Mouse (Mus musculus) skeletal muscle tissue, adult 2 months (tissue): ENCODE measurements around the gene Cdc42.

Experiments
- DNase-seq: peaks from one replicate; pipeline ENCODE4 v3.0.0-alpha.2; 2012; ENCODE audit warnings: low read depth, low spot score

Cdc42 gene

DNA sequence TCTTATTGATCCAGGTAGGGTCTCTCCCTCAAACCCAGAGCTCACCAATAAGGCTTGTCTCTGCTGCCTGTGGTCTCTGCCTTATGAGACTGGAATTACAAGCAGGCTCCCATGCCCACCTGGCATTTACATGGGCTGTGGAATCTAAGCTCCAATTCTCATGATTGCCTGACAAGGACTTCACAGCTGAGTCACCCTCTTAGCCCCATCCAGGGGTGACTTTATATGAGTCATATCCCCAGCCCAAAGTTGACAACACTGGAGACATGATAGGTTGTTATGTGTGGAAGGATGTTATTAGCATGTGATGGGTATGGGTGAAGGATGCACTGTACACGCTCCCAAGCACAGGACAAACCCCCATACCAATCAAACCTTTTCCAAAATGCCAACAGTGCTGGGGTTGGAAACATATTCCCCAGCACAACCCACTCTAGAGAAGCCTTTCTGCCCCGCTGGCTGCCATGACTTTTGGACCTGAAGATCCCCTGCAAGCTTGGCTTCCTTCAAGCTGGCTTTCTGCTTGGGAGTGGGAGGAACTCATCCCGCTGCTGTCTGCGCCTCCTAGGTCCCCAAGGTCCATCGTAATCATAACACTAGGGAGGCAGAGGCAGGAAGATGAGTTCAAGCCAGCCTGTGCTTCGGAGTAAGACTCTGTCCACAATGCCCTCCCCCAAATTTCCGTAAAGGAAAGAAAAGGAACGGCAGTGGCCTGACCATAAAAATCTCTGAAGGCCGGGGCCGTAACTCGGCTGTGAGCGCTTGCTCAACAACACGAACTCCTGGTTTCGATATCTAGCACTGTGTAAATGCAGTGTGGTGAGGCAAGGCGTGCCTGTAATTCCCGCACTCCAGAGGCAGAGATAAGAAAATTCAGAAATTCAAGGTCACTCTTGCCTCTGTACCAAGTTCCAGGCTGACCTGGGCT, 14.3 kb upstream of the Cdc42 start:
- no peak for DNase-seq

DNA sequence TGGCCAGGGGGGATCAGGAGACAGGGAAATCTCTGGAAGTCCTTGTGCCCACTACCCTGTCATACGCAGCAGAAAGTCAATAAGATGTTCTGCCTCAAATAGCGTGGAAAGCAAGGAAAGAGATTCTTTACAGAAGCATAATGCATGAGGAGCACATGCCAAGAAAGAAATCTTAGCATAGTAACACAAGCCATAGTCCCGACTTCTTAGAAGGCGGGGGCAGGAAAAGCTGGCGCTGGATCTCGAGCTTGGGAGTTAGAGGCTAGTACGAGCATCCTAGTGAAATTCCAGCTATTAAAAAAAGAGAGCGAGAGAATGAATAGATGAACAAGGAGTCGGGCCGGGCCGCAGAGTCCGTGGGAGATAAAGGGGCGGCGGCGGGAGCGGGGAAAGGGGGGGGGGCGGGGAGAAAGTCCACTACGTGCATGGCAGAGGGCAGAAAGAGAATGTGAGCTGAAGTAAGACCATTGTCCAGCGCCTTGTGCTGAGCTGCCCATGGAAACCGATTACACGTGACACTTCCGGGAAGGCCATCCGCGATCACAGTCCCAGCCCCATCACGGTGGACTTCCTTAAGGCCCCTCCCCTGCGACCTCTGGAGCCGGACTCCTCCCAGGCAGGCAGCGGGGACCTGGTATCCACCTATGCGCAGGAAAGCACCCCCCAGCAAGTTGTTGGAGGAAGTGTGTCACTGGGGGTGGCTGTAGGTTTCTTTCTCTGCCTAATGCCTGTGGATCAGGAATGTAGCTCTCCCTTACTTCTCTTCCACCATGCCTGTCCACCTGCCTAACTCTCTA, 12.6 kb upstream of the Cdc42 start:
- no peak for DNase-seq

DNA sequence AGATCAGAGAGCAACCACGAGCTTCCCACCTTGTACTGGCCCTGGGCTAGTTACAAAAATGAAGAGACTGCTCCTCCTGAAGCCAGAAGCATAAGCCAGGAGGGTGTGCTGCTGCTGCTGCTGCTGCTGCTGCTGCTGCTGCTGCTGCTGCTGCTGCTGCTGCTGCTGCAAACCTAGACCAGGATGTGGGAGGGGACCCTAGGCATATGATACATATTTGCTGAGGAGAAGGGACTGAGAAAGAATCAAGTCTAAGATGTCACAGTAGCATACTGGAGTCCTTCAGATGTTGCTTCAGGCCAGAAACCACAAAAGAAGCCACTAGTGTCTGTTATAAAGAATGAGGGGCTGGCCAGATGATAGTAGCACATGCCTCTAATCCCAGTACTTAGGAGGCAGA, 10.7 kb upstream of the Cdc42 start:
- DNase-seq = no peak

DNA sequence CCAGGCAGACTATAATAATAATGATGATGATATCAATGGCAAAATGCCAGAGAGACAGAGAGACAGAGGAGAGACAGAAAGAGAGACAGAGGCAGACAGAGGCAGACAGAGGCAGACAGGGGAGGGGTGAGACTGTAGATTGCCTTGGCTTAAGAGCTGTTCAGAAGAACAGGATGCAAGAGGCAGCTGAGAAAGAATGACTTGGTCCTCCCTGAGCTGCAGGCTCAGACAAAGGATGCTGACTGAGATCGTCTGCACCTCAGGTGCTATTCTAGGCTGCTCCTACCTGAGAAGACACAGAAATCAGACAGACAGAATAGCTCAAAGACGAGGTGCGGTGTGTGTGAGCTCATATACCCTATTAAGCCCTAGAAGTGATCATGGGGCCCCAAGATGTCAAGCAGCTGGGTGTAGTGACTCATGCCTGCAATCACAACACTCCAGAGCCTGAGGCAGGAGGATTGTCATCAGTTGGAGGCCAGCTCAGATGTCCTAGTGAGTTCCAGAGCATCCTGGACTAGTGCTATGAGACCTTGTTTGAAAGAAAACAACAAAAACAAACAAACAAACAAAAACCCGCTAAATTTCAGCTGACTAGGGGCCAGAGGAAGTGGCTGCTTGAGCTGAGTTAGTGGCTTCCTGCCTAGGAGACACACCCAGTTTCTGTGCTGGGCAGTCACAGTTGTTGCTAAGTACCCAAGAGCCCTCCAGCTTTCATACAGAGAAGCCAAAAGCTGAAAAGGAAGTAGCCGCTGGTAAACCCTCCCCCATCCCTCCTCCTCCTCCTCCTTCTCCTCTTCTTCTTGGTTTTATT, 10.0 kb upstream of the Cdc42 start:
- DNase-seq = peak; percentile 78

DNA sequence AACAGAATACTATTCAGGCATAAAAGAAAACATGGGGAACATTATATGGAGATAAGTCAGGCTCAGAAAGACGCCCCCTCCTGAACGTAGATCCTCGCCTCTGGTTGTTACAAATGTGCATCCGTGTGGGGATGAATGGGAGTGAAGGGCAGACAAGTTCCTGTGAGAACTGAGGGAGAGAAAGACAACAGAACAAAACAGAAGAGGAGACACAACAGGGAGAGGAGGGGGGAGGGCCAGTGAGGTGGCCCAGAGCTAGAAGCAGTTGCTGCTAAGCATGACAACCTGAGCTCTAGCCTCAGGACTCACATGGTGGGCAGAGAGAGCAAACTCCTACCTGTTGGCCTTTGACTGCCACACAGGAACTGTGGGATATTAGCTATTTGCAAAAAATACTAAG, 8.6 kb upstream of the Cdc42 start:
- DNase-seq = no peak

DNA sequence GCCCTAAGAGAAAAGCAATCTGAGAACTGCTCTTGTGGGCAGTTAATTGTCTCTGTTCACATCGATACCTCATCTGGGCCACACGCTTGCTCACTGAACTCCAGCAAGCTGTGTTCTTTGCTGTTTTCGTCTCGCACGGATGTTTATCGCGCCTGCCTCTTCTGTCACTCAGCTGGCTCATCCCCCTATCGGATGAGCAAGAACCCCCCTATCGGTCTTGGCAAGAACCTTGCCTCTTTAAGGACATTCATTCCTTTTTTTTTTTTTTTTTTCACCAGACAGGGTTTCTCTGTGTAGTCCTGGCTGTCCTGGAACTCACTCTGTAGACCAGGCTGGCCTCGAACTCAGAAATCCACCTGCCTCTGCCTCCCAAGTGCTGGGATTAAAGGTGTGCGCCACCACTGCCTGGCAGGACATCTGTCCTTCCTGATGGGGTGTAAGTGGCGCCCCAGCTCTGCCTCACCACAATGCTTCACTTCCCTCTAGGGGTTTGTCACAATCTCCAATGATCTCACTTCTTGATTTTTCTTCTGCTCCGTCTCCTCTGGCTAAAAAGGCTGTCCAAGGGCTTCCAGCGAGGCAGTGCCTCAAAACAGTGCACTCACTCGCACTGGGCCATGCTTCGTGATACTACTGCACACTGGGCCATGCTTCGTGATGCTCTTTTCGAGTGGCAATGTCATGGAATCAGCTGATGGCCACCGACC, 8.0 kb upstream of the Cdc42 start:
- DNase-seq = no peak

DNA sequence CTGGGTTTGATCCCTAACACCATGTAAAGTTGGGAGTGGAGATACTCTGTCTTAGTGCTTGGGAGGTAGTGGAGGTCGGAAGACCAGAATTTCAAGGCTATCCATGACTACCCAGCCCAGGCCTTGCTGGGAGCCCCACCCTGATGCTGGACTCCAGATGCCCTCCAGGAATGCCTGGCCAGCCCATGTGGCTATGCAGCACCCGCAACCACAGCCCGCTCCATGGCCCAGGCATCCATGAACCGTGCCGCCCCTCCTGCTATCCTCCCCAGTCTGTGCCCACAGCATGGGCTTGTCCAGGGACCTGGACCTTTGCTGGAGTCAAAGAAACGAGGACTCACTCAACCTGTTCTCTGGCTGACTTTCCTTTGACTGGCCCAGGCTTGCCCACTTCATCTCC, 7.3 kb upstream of the Cdc42 start:
- DNase-seq = no peak

DNA sequence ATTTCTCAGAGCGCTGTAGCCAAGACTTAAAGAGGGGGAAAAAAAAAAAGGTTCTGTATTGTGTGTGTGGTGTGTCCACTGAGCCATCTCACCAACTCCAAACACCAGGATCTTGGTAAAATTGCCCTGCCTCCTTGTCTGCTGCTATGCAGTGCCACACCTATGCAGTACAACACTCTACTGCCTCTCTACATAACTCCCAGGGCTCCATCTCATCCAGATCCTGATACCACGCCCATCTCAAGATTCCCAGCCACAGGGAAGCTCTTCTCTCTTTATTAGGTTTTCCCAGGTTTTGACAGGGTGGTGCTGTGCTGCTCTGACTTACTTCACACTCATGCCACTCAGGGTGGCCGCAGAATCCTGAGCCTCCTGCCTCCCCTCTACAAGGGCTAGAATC, 3.5 kb upstream of the Cdc42 start:
- DNase-seq = no peak

DNA sequence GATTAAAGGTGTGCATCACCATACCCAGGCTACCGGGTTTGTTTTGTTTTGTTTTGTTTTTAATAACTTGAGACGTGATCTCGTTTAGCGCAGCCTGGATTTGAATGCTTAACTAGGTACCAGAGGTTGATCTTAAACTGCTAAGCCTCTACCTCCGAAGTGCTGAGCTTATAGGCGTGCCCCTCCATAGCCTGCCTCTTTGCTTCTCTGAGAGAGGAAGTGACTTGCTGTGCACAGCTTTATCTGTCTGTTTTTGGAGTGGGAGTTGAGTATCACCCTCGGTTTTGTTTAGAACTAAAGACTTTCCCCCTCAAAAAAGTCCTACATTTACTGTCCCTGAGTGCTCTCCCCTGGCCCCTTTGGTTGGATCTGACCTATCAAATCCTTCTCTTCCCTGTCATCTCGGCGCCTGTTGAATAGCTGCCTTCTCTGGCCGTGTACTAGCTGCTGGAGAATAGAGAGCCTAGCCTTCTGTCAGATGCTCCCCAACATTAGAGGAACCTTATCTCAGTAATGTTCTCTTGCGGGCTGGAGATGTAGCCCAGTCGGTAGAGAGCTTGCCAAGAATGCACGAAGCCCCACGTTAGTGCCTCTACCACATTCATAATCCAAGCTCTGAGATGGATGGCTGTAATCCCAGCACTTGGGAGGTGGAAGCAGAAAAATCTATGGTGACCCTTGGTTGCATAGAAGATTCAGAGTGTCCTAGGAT, 927 bp upstream of the Cdc42 start:
- no peak for DNase-seq

DNA sequence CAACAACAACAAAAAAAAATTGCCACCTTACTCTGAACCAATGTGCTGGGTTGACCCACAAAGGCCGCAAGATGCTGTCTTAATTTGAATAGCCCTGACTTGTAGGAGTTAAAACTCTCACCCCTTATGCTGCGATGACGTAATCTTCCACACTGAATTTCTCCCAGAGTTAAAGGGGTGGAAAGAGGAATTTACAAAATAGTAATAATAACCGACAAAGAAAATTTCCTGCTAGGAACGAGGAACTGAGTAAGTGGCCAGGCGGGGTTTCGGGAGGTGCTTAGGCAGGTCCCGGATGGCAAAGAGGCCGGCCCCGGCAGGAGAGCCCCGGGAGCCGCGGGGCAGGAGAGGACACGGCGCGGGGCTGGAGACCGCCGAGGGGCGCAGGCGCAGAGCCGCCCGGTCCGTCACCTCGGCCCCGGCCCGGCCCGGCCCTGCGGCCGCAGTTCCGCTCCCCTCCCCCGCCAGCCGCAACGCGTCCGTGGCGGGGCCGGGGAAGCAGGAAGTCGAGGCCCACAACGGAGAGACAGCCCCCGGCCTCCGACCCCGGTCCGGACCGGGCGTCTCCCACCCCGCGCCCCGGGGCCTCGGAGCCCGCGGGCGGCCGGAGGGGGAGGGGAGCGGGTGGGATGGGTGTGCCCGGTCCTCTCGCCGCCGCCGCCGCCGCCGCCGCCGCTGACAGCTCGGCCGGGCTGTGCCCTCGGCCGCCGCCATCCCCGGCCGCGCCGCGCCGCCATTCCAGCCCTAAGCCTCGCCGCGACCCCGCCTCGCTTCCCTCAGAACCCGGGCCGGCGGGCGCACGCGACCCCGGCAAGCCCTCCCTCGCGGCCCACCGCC, 628 bp downstream of the Cdc42 start:
- peak; percentile 63 for DNase-seq

DNA sequence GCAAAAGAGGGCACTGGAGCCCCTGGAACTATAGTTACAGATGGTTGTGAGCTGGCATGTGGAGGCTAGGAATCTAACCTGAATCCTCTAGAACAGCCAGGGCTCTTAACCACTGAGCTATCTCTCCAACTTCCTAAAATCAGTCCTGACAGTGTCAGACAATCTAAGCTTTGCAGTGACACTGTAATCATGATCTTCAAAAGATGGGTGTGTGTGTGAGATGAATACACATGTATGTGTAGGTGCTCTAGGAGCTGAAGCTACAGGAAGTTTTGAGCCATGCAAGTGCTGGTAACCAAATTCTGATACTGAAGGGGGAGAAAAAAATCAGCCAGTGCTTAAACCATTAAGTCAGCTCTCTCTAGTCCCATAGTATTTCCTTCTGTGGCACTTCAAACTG, 6.9 kb downstream of the Cdc42 start:
- no peak for DNase-seq

DNA sequence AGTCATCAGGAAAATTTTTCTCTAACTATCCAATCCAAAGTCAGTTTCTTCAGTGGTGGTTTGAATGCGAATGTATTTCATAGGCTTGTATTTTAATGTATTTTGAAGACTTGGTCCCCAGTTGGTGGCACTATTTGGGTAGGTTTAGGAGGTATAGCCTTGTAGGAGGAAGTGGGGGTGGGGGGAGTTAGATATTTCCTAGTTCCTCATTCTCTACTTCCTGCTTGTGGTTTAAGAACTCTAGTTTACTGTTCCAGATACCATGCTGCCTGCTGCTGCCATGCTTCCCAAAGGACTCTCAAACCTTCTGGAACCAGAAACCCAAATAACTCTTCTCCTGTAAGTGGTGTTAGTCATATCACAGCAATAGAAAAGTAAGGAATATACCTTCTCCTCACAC, 11.7 kb downstream of the Cdc42 start:
- no peak for DNase-seq

DNA sequence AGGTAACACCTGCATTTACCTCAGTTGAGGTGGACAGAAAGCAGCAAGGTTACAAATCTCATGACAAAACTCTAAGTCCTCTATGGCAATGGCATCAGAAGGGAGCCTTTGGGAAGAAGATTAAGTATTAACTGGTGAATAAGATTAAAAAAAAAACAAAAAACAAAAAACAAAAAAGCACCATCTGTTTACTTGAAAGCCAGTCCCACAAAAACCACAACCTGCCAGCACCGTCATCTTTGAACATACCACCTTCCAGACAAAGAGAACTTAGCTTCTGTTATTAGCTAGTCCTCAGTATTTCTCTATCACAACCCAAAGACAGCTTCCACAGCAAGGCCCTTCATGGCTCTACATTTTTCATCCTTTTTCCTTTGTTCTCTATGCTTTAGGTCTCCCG, 12.4 kb downstream of the Cdc42 start:
- no peak for DNase-seq

DNA sequence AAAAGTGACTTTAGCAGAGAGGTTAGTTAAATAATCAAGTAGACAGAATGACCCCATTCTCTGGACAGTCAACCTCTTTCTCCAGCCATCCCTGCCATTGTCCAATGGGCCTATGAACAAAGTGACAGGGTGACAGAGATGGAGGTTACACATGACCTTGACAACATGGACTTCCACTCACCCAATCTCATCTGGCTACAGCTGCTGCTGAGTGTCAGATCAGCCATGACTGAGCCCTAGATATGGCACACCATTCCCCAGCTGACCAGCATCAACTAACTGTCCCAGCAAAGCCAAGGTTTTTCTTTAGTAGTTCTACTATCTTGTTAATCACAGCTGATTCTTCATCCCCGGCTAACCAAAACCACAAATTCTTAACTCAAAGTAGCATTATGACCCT, 14.7 kb downstream of the Cdc42 start:
- no peak for DNase-seq

DNA sequence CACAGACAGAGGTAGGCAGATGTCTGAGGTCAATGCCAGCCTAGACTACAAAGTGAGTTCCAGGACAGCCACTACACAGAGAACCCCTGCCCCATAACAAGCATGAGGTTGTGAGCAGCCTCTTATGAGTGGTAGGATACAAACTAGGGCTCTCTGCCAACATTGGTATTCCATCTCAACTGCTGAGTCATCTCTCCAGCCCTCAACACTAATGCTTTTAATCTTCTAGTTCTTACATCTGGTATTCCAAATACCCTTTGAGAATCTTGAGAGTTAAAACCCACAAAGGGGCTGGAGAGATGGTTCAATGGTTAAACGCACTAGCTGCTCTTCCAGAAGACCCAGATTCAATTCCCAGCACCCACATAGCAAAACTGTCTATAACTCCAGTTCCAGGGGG, 18.1 kb downstream of the Cdc42 start:
- peak; percentile 30 for DNase-seq

DNA sequence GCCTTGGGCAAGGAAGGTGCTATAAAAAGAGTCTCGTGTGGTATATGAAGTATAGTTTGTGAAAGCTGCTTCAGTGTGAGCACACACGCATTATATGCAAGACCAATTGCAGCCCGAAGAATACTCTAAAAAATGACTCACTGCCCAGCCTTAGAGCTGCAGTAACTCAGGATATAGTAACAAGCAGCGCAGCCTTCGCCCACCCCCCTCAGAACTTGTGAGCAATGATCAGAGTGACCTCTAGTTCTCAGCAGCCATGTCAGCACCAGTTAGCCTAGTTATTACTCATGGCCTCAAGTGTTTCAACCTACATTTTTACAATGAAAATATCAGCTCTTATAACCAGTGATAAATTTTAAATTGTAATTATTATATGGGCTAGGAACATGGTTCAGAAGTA, 21.1 kb downstream of the Cdc42 start:
- DNase-seq = no peak

DNA sequence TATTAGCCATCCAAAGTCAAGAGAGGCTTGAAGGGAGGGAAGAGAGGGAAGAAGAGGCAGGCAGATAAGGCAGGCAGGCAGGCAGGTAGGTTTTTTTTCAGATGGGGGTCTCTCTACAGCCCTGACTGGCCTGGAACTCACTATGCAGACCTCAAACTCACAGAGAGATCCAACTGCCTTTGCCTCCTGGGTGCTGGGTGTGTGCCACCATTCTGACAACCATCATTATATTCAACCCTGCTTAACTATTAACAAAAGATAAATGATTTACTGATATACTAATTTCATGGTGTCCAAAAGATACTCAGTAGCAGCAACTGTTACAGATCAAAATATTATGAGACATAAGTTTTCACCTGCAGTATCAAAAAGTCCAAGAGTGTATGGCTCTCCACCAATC, 25.5 kb downstream of the Cdc42 start:
- no peak for DNase-seq

DNA sequence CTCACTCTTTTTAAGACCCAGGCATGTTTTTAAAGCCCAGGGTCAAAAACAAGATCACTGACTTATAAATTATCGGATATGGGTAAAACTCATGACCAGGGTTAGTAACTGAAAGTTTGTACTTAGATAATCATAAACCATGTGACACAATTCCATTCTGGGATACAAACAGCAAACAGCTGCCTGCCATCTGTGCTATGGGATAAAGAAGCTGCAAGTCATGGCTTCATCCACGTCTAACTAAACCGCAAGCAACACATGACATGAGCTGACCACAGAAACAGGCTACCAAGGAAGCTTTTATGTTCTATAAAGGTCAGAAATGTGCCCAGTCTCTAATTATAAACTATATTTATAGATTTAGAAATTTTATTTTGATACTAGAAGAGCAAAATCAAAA, 31.0 kb downstream of the Cdc42 start:
- DNase-seq = no peak

DNA sequence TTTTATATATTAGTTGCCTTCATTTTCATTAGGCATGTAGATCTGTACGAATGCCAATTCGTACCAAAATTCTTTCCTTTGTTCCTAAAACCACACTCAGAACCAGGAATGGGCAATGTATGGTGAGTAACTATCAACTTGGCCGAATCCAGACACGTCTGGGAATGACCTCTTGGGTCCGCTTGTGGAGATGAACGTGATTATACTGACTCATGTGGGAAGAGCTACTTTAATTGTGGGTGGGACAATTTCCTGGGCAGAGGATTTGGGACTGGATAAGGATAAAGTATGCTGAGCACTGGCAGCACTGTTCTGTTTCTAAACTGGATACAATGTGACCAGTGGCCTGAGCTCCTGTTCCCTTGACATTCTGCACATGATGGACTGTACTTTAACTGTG, 32.6 kb downstream of the Cdc42 start:
- no peak for DNase-seq
